Mouse (Mus musculus) testis, adult 2 months (tissue): ENCODE measurements around the gene Galr3. TPM values are rescaled to one million over a fixed set of nuclear protein-coding genes. Genes with fewer than 3 reads are reported as not detected.
"Not testable (repeated sequence)": the region's sequence is repeated elsewhere in the genome, so short reads cannot be mapped to it uniquely, and the experiment has no call there.

Source experiments
- H3K27ac ChIP-seq: fragments of 200-500 bp; 2 replicates; pipeline ENCODE4 v1.5.1; 2012; ENCODE audit warnings: low read depth, low read length; ENCODE audit not compliant: control insufficient read depth, insufficient read depth
- H3K27me3 ChIP-seq: fragments of 200-500 bp; 2 replicates; pipeline ENCODE4 v1.6.1; 2012; ENCODE audit warnings: mild to moderate bottlenecking, low read length, moderate library complexity; ENCODE audit not compliant: control insufficient read depth, insufficient read depth
- H3K36me3 ChIP-seq: fragments of 200-500 bp; 2 replicates; pipeline ENCODE4 v1.6.1; 2012; ENCODE audit warnings: mild to moderate bottlenecking, low read length; ENCODE audit not compliant: control insufficient read depth, insufficient read depth
- H3K4me1 ChIP-seq: fragments of 200-500 bp; 2 replicates; pipeline ENCODE4 v1.6.1; 2012; ENCODE audit warnings: low read length; ENCODE audit not compliant: control insufficient read depth, insufficient read depth
- H3K4me3 ChIP-seq: fragments of 200-500 bp; 2 replicates; pipeline ENCODE4 v1.5.1; 2012; ENCODE audit warnings: low read depth, mild to moderate bottlenecking, low read length, moderate library complexity, mixed read lengths; ENCODE audit not compliant: control insufficient read depth
- CTCF ChIP-seq: fragments of 200-500 bp; IDR thresholded peaks from 2 replicates; pipeline ENCODE4 v1.5.1; 2012; ENCODE audit warnings: low read depth, mild to moderate bottlenecking, inconsistent platforms, low read length, moderate library complexity; ENCODE audit not compliant: control insufficient read depth, insufficient read depth, insufficient replicate concordance
- POLR2A ChIP-seq: fragments of 200-500 bp; IDR thresholded peaks from 2 replicates; pipeline ENCODE4 v1.6.1; 2012; ENCODE audit warnings: low read depth, mild to moderate bottlenecking, inconsistent platforms, low read length, moderate library complexity; ENCODE audit not compliant: control insufficient read depth
- polyA plus RNA-seq: library from polyadenylated mRNA; depleted of rRNA; stranded (reverse); fragments of >200 nt; gene quantifications from 2 replicates; pipeline ENCODE4 v1.2.3, GENCODE M21; 2012

The Galr3 gene
- polyA plus RNA-seq, 1 experiment = not detected

DNA sequence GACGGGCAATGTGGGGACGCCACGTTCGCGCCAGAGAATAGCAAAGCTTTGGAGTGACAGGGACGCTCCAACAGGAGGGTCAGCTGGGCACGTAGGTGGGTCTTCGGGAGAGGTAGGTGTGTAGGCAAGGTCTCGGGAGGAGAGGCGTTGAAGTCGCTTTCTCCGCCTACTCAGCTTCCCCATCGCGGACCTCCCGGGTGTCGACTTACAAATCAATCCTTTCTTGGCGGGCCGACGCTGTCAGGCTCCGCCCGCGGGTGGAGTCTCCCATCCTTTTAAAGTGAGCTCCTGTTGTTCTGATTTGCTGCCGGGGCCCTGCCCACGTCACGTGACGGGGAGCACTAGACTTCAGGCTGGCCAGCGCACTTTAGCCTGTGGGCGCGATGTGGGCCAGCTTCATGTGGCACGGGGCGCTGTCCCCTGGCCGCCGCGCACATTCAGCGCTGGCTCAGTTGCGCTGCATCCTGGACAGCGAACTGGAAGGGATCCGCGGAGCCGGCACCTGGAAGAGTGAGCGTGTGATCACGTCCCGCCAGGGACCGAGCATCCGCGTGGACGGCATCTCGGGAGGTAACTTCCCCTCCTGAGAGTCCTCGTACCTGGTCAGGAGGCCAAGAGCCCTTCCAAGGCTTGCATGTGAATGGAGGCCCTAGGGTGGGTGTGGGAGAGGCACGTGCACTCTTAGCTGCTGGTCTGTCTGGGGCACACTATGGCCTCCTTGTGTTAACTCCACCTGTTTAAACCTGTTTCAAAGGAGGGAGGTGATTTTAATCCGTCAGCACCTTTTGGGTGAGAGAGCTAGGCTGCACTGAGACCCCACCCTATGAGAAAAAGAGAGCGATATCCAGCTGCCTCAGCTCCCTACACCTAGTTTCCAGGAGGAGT, 10.9 kb upstream of the Galr3 start:
- peak; percentile 31; the same call in 1 of the 2 replicates for TF ChIP-seq POLR2A
- no peak for TF ChIP-seq CTCF
- no peaks in the 10 kb centered on the region for H3K36me3 ChIP-seq
- H3K27ac ChIP-seq = no peak overlapping the region
- peak overlapping the region; percentile 73 for H3K4me3 ChIP-seq
- H3K4me1 ChIP-seq = peaks cover 32% of the 10 kb centered on the region
- H3K27me3 ChIP-seq = no peaks in the 10 kb centered on the region

GRCm38 (mm10) chr15:79031908-79032307, 9.8 kb upstream of the Galr3 start:
- H3K27me3 ChIP-seq, H3K36me3 ChIP-seq, H3K4me3 ChIP-seq, H3K27ac ChIP-seq: not testable (repeated sequence)
- H3K4me1 ChIP-seq = peaks cover 23% of the 10 kb centered on the region

- TF ChIP-seq POLR2A (no peak), CTCF (peak; percentile 64)
- Histone ChIP-seq H3K4me3 (no peak overlapping the region), H3K36me3 (no peaks in the 10 kb centered on the region), H3K27ac (no peak overlapping the region), H3K27me3 (no peaks in the 10 kb centered on the region), H3K4me1 (peaks cover 5% of the 10 kb centered on the region)
Measured at GRCm38 (mm10) chr15:79037913-79038328, 3.8 kb upstream of the Galr3 start.

DNA sequence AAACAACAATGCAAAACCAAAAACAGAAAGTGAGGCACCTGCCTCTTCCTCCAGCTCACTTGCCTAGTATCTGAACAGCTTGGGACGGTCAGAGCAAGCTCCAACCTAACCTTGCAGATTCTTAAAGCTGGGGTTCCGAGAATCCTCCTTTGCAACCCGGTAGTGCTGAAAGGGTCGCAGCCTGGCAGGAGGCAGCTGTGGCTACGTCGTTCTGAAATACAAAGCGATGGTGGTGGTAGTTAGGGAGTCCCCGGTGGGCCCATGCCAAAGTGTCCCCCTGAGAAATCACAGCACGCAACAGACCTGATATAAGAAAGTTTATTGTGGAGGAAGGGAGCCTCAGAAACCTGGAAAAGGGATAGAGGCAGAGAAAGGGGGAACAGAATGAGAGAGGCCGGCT, 3.4 kb upstream of the Galr3 start:
- Histone ChIP-seq H3K36me3 (no peaks in the 10 kb centered on the region), H3K27me3 (no peaks in the 10 kb centered on the region), H3K4me3 (no peak overlapping the region), H3K27ac (no peak overlapping the region), H3K4me1 (peaks cover 5% of the 10 kb centered on the region)
- TF ChIP-seq CTCF = no peak
- no peak for TF ChIP-seq POLR2A

GRCm38 (mm10) chr15:79038853-79039252, 2.8 kb upstream of the Galr3 start:
- TF ChIP-seq CTCF (peak; percentile 62; the same call in 1 of the 2 replicates), POLR2A (no peak)
- no peak overlapping the region for H3K4me3 ChIP-seq
- H3K36me3 ChIP-seq = no peaks in the 10 kb centered on the region
- no peaks in the 10 kb centered on the region for H3K27me3 ChIP-seq
- H3K4me1 ChIP-seq = peaks cover 5% of the 10 kb centered on the region
- H3K27ac ChIP-seq = no peak overlapping the region

DNA sequence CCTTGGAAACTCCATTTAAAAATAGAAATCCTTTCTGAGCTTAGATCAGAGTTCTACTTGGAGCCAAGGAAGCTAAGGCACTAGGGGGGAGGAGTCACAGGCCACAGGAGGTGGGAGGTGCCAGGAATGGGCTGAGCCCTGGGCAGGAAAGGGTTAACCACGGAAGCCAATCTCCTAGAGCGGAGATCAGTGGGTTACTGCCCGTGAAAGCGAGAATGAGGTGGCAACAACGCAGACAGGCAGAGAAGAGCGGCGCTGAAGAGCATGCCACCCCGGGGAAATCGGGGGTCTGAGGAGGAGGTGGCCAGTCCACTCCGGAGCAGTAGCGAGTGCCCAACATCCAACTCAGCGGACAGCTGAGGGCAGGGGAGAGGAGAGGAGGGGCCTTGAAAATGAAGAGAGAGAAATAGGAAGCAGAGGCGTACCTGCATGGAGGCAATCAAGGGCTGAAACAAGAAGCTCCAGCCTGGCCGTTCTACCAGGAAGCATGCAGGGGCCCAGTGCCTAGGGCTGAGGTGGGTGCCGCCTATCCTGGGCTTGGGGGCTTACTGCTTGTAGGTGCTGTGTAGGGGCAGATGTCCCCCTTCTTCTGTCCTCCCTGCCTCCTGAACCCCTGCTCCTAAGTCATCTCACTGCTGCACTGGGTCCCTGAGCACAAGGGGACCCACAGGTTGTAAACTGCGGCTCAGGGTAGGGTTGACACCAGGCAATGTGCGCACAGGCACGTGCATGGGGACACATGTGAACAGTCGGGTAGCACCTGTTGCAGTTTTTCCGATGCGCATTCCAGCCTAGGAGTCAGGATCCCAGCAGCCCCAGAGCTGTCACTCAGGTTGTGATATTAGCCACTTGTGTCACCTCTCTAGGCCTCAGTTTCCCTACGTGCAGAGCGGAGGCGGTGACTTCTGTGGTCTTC, 926 bp upstream of the Galr3 start:
- Histone ChIP-seq H3K4me1 (peaks cover 5% of the 10 kb centered on the region), H3K27ac (no peak overlapping the region), H3K27me3 (no peaks in the 10 kb centered on the region), H3K36me3 (no peaks in the 10 kb centered on the region), H3K4me3 (no peak overlapping the region)
- 0 out of 2 replicates have a peak, but pooled peaks have one; percentile 29 for TF ChIP-seq POLR2A
- no peak for TF ChIP-seq CTCF

- TF ChIP-seq CTCF = no peak
- no peak for TF ChIP-seq POLR2A
- no peaks in the 10 kb centered on the region for H3K27me3 ChIP-seq
- no peak overlapping the region for H3K27ac ChIP-seq
- H3K4me3 ChIP-seq = peak overlapping the region; percentile 72
- no peaks in the 10 kb centered on the region for H3K36me3 ChIP-seq
- peaks cover 5% of the 10 kb centered on the region for H3K4me1 ChIP-seq
Measured at GRCm38 (mm10) chr15:79042721-79043491, 1.2 kb downstream of the Galr3 start.
